Mouse (Mus musculus): Measurements from ENCODE around the gene Hip1. TPM values are rescaled to one million over a fixed set of nuclear protein-coding genes. Genes with fewer than 3 reads are reported as not detected.

Hip1 gene
- total RNA-seq, 1 experiment, result 42.9 TPM

DNA sequence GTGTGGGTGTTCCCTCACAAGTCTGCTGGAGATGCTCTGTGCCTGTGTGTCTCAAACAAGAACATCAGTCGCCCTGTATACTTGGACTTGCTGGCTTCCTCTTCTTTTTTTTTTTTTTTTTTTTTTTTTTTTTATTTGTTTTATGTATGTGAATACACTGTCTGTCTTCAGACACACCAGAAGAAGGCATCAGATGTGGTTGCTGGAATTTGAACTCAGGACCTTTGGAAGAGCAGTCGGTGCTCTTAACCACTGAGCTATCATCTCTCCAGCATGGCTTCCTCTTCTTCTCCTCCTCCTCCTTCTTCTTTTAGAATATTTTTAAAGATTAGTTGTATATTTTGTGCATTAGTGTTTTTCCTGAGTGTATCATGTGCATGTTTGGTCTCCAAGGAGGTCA is 187.4 kb downstream of the Hip1 start:
- Histone ChIP-seq H3K36me3 (ENCODE audit: control insufficient read depth, insufficient read depth, low read length, poor library complexity, severe bottlenecking) (no peaks in the 10 kb centered on the region), H3K9me3 (ENCODE audit: control insufficient read depth, insufficient read depth, low read depth, low read length) (no peaks in the 10 kb centered on the region), H3K4me3 (ENCODE audit: insufficient read depth in 1 of 2, low read depth in 1 of 2, low read length in 2 of 2, poor library complexity in 1 of 2, severe bottlenecking in 1 of 2) (no peak overlapping the region), H3K9ac (ENCODE audit: insufficient read depth, low read depth, low read length, poor library complexity, severe bottlenecking) (no peak overlapping the region), H3K27ac (ENCODE audit: insufficient read depth, low read depth, low read length, poor library complexity, severe bottlenecking) (no peak overlapping the region), H3K4me1 (ENCODE audit: control insufficient read depth in 2 of 2, insufficient read depth in 2 of 2, low read length in 2 of 2, poor library complexity in 1 of 2) (no peaks in the 10 kb centered on the region)
- no peak for TF ChIP-seq ZNF384 (IDR thresholded peaks at IDR 0.05; ENCODE audit: low read depth, low read length)
- TF ChIP-seq MAFK (IDR thresholded peaks at IDR 0.05; ENCODE audit: insufficient read depth, low read depth, low read length), result no peak
- TF ChIP-seq HCFC1 (IDR thresholded peaks at IDR 0.05; ENCODE audit: borderline replicate concordance, insufficient read depth, low read length), result no peak
- TF ChIP-seq ZC3H11A (IDR thresholded peaks at IDR 0.05; ENCODE audit: borderline replicate concordance, low read depth, low read length), result no peak
- DNase-seq (ENCODE audit: low read depth, low spot score), result no peak
- in situ Hi-C loops (cut with MboI; ENCODE audit: low sequenced_read_pairs in 2 of 2, unreplicated experiment in 2 of 2), result no loop called here

Other genes with a start within 250 kb of the Hip1 start
- gene Fkbp6, start 195.1 kb downstream of the Hip1 start, total RNA-seq (2012; rRNA removed), result 6.4 and 20.1 TPM in 2 replicates
- 0.11 TPM in 1 of 2 replicates, not detected in the other for gene Trim50, start 191.8 kb downstream of the Hip1 start, total RNA-seq (2012; rRNA removed)
- gene Nsun5, start 175.2 kb downstream of the Hip1 start, total RNA-seq (2012; rRNA removed), result 40.2 and 54.5 TPM in 2 replicates
- 36.4 and 39.1 TPM in 2 replicates for gene Pom121, start 150.6 kb downstream of the Hip1 start, total RNA-seq (2012; rRNA removed)
- gene Ccl26, start 18.4 kb upstream of the Hip1 start, total RNA-seq (2012; rRNA removed), result not detected in 2 replicates
- not detected in 2 replicates for gene Ccl24, start 27.9 kb upstream of the Hip1 start, total RNA-seq (2012; rRNA removed)
- gene Rhbdd2, start 87.5 kb upstream of the Hip1 start, total RNA-seq (2012; rRNA removed), result 15.7 and 16.7 TPM in 2 replicates
- gene Por, start 124.9 kb upstream of the Hip1 start, total RNA-seq (2012; rRNA removed), result 125 and 153 TPM in 2 replicates
- 38.7 and 42.2 TPM in 2 replicates for gene Tmem120a, start 199.3 kb upstream of the Hip1 start, total RNA-seq (2012; rRNA removed)
- not detected in 2 replicates for gene Styxl1, start 233.3 kb upstream of the Hip1 start, total RNA-seq (2012; rRNA removed)
- 181 and 223 TPM in 2 replicates for gene Mdh2, start 233.4 kb upstream of the Hip1 start, total RNA-seq (2012; rRNA removed)